Mouse (Mus musculus): Measurements from ENCODE around the gene Tmem209. TPM values are rescaled to one million over a fixed set of nuclear protein-coding genes. Genes with fewer than 3 reads are reported as not detected.
A peak's percentile ranks its signal among the peaks of the same experiment; 100 is the strongest.

Tmem209 gene
- polyA plus RNA-seq, 1 experiment from 2014 or later, result 30.3 TPM

DNA sequence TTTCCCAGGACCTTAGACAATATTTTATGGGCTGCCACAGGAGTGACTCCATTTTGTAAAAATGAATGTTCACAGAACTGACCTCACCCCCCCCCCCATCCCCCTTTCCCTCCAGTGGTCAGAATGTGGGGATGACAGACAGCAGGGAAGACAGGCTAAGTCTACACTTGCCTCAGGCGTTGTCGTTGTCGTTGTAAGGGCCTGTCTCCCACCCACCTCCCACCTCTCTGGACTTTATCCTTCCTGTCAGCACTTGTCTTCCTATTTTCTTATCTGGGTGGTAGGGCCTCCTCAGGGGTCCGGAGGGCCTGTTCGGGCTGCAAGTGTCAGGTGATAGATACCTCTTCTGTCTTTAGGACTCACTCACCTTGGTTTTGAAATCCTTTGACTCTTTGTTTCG, 32.7 kb upstream of the Tmem209 start:
- Histone ChIP-seq H3K27me3 (ENCODE audit: control insufficient read depth, insufficient read depth, low read depth, low read length) (no peaks in the 10 kb centered on the region), H3K27ac (ENCODE audit: low read length) (no peak overlapping the region), H3K4me2 (ENCODE audit: low read length) (no peak overlapping the region), H3K4me1 (ENCODE audit: control insufficient read depth, insufficient read depth, low read length) (peaks cover 7% of the 10 kb centered on the region), H3K36me3 (ENCODE audit: control insufficient read depth, insufficient read depth, low read length) (no peaks in the 10 kb centered on the region), H3K9ac (ENCODE audit: low read depth, low read length) (no peak overlapping the region), H3K9me3 (replicated peaks; ENCODE audit: control insufficient read depth, low read length, poor library complexity, severe bottlenecking) (no peaks in the 10 kb centered on the region), H3K4me3 (ENCODE audit: low read depth, low read length) (no peak overlapping the region)
- ATAC-seq, result no peak
- 84% methylated on average over 6 of the region's 6 CpGs for WGBS

DNA sequence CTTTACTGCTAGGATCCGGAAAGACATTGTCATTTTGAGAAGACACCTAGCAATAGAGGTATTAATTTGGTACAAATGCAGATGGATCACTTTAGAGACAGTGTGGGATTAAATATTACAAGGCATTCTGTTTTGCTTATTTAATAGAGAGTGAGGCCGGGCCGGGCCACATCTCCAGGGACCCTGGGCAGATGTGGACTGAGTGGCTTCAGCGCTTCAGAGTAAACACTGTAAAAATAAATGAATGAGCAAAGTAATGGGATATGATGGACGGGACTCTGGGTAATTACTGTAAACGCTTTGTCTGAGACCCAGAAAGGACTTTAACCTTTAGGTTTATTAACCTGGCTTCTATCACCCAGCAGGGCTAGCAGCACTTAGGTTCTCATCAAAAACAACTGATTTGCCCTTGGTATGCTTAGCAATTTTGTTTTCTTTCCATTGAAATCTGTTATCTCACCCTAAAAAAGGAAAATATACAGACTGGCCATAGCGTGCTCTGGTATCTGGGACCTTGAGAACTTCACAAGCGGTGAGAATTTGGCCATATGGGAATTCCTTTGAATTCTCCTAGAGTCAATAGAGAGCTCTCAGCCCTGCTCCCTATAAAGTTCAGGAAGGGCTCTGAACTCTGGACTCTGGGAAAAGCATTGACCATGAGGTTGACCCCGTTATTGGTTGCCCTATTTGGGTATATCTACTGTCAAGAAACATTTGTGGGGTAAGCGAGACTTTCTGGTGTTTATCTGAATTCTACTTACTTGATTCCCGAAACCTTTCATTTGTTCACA, 31.6 kb upstream of the Tmem209 start, which contains the start of gene Cpa2:
TSS of gene Cpa2 (plus strand) at position 574 of the 791 bp plus-strand sequence.
- no peaks in the 10 kb centered on the region for H3K9me3 ChIP-seq (replicated peaks; ENCODE audit: control insufficient read depth, low read length, poor library complexity, severe bottlenecking)
- H3K36me3 ChIP-seq (ENCODE audit: control insufficient read depth, insufficient read depth, low read length), result no peaks in the 10 kb centered on the region
- H3K27ac ChIP-seq (ENCODE audit: low read length), result no peak within 1 kb of the TSS
- H3K9ac ChIP-seq (ENCODE audit: low read depth, low read length), result no peak within 1 kb of the TSS
- H3K4me2 ChIP-seq (ENCODE audit: low read length), result no peak within 1 kb of the TSS
- no peak within 1 kb of the TSS for H3K4me3 ChIP-seq (ENCODE audit: low read depth, low read length)
- no peaks in the 10 kb centered on the region for H3K27me3 ChIP-seq (ENCODE audit: control insufficient read depth, insufficient read depth, low read depth, low read length)
- WGBS, result 86% methylated on average over 11 of the region's 11 CpGs
- no peak for ATAC-seq
- H3K4me1 ChIP-seq (ENCODE audit: control insufficient read depth, insufficient read depth, low read length), result no peaks in the 10 kb centered on the region; the same call in none of the 2 replicates

DNA sequence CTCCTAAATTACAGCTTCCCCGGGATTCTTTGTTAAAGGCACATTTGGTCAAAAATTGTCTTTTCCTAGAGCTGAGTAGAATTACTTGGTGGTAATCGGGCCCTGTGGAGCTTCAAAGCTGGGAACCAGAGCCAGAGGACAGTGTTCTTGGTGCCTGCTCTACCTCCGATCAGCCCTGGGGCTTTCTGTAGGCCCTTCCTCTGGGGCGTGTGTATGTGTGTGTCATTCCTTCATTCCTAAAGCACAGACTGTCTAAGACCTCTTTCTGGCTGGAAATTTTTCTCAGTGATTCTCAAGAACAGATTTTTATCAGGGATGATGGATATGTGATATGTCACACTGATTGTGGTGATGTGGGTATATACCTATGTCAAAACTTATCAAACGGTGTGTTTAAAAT, 29.2 kb upstream of the Tmem209 start:
- H3K27me3 ChIP-seq (ENCODE audit: control insufficient read depth, insufficient read depth, low read depth, low read length), result no peaks in the 10 kb centered on the region

DNA sequence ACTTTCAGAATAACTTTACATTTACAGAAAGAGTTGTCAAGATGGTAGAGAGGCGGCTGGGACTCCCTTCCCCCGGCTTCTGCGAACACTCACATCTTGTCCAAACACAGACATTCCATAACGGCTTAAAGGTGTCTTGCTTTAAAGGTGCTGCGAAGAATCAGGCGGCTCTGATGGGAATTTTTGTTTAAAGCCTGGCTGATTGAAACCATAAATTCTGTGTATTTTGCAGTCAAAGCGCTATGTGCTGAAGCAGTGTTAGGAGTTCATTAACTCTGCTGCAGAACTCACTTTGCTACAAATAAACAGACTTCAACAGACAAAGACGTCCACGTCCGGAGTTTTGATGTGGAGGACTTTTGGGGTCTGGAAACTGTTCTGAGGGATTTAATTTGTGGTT, 28.7 kb upstream of the Tmem209 start:
- no peak overlapping the region for H3K27ac ChIP-seq (ENCODE audit: low read length)
- no peaks in the 10 kb centered on the region for H3K27me3 ChIP-seq (ENCODE audit: control insufficient read depth, insufficient read depth, low read depth, low read length)
- no peaks in the 10 kb centered on the region; the same call in 1 of the 2 replicates for H3K4me1 ChIP-seq (ENCODE audit: control insufficient read depth, insufficient read depth, low read length)
- H3K36me3 ChIP-seq (ENCODE audit: control insufficient read depth, insufficient read depth, low read length), result no peaks in the 10 kb centered on the region
- ATAC-seq, result no peak
- no peak overlapping the region for H3K9ac ChIP-seq (ENCODE audit: low read depth, low read length)
- H3K9me3 ChIP-seq (replicated peaks; ENCODE audit: control insufficient read depth, low read length, poor library complexity, severe bottlenecking), result no peaks in the 10 kb centered on the region
- H3K4me3 ChIP-seq (ENCODE audit: low read depth, low read length), result no peak overlapping the region
- 67% methylated on average over 10 of the region's 10 CpGs for WGBS
- H3K4me2 ChIP-seq (ENCODE audit: low read length), result no peak overlapping the region

More for the DNA sequence above, 29.2 kb upstream of the Tmem209 start:
- no peaks in the 10 kb centered on the region; the same call in 1 of the 2 replicates for H3K4me1 ChIP-seq (ENCODE audit: control insufficient read depth, insufficient read depth, low read length)
- WGBS, result 84% methylated on average over 5 of the region's 5 CpGs
- no peaks in the 10 kb centered on the region for H3K9me3 ChIP-seq (replicated peaks; ENCODE audit: control insufficient read depth, low read length, poor library complexity, severe bottlenecking)
- H3K4me2 ChIP-seq (ENCODE audit: low read length), result no peak overlapping the region
- no peaks in the 10 kb centered on the region for H3K36me3 ChIP-seq (ENCODE audit: control insufficient read depth, insufficient read depth, low read length)
- no peak overlapping the region for H3K4me3 ChIP-seq (ENCODE audit: low read depth, low read length)
- no peak for ATAC-seq
- H3K27ac ChIP-seq (ENCODE audit: low read length), result no peak overlapping the region
- H3K9ac ChIP-seq (ENCODE audit: low read depth, low read length), result no peak overlapping the region

DNA sequence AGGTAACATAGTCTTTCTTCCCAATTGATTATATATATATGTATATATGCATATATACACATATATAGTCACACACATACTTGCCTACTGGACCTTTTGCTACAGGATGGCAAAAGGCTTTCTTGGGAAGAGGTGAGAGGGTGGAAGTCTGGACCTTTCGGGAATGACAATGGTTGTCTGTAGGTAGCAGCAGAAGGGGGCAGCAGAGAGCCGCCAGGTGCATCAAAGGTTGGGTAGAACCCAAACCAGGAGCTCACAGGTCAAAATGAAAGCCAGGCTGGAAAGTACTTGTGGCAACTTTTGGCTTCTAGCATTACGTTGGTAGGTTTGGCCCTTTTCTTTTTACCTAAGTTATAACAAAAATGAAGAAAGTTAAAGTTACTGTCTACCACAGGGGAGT, 25.8 kb upstream of the Tmem209 start:
- Histone ChIP-seq H3K4me1 (ENCODE audit: control insufficient read depth, insufficient read depth, low read length) (no peaks in the 10 kb centered on the region), H3K27ac (ENCODE audit: low read length) (no peak overlapping the region), H3K27me3 (ENCODE audit: control insufficient read depth, insufficient read depth, low read depth, low read length) (no peaks in the 10 kb centered on the region), H3K9ac (ENCODE audit: low read depth, low read length) (no peak overlapping the region), H3K4me3 (ENCODE audit: low read depth, low read length) (no peak overlapping the region), H3K4me2 (ENCODE audit: low read length) (no peak overlapping the region), H3K9me3 (replicated peaks; ENCODE audit: control insufficient read depth, low read length, poor library complexity, severe bottlenecking) (no peaks in the 10 kb centered on the region), H3K36me3 (ENCODE audit: control insufficient read depth, insufficient read depth, low read length) (no peaks in the 10 kb centered on the region)
- no peak for ATAC-seq
- WGBS, result 52% methylated on average over 3 of the region's 3 CpGs

DNA sequence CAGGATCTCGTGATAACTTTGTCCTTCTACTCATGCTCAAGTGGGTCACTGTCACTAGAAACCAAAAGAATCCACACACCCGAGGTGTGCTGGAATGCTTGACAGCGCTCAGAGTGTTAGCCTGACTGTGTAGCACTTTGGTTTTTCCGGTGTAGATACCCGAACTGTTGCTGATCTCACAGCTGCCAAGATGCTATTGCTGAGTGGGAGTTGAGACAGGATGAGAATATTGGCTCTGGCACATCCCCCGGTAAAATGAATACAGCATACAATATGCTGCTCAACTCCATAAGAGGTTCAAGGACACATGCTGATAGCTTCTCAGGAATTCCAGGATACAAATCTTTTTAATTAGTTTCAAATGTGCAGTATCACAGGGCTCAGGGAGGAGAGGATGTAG, 19.2 kb upstream of the Tmem209 start:
- Histone ChIP-seq H3K4me2 (ENCODE audit: low read length) (no peak overlapping the region), H3K9me3 (replicated peaks; ENCODE audit: control insufficient read depth, low read length, poor library complexity, severe bottlenecking) (no peaks in the 10 kb centered on the region), H3K4me1 (ENCODE audit: control insufficient read depth, insufficient read depth, low read length) (peaks cover 11% of the 10 kb centered on the region), H3K27me3 (ENCODE audit: control insufficient read depth, insufficient read depth, low read depth, low read length) (no peaks in the 10 kb centered on the region), H3K27ac (ENCODE audit: low read length) (no peak overlapping the region), H3K9ac (ENCODE audit: low read depth, low read length) (no peak overlapping the region), H3K4me3 (ENCODE audit: low read depth, low read length) (no peak overlapping the region), H3K36me3 (ENCODE audit: control insufficient read depth, insufficient read depth, low read length) (no peaks in the 10 kb centered on the region)
- ATAC-seq, result no peak
- WGBS, result 67% methylated on average over 6 of the region's 6 CpGs

DNA sequence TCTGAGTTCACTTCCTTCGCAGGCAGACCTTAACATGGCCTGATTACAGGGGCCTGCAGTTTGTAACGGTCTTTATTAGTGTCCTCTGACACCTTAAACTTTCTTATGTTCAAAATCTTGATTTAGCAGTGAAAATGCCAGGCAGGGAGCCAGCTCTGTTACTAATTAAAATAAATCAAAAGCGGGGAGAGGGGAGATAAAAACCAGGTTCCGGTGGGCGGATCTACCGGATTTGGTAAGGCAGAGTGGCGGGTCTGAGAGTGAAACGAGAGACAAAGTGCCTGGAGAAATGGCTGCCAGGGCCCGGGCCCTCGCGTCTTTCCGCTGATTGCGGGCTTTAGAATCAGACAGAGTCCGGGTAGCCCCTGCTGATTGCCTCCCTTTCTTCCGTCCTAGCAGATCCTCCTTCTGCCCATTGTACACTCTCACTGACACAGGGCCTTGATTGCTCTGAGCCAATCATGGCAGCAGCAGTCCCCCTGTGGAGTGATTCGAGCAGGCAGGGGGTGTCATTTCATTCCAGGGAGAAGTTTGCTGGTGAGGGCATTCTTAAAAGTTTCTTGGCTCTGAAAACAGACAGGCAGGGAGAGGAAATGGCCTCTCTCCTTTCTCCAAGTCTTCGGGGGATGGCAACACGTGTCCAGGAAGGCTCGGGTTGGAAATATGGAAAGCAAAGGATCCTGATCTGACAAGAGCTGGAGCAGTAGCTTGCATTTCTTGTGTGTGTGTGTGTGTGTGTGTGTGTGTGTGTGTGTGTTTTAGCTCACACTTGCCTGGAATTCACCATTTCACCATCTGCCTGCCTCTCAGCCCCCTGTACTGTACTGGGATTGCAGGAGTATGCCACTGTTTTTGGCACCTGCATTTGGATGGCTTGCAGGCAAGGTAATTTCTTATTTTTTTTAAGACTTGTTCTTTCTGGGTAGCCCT, 17.3 kb upstream of the Tmem209 start:
- H3K4me2 ChIP-seq (ENCODE audit: low read length), result peak overlapping the region; percentile 40
- peak overlapping the region; percentile 66 for H3K27ac ChIP-seq (ENCODE audit: low read length)
- peaks cover 11% of the 10 kb centered on the region for H3K4me1 ChIP-seq (ENCODE audit: control insufficient read depth, insufficient read depth, low read length)
- no peak overlapping the region for H3K4me3 ChIP-seq (ENCODE audit: low read depth, low read length)
- H3K9me3 ChIP-seq (replicated peaks; ENCODE audit: control insufficient read depth, low read length, poor library complexity, severe bottlenecking), result no peaks in the 10 kb centered on the region
- 0 out of 2 replicates have a peak overlapping the region, but pooled peaks have one; percentile 23 for H3K9ac ChIP-seq (ENCODE audit: low read depth, low read length)
- no peaks in the 10 kb centered on the region for H3K27me3 ChIP-seq (ENCODE audit: control insufficient read depth, insufficient read depth, low read depth, low read length)
- peak; percentile 60; the same call in 1 of the 2 replicates for ATAC-seq
- H3K36me3 ChIP-seq (ENCODE audit: control insufficient read depth, insufficient read depth, low read length), result no peaks in the 10 kb centered on the region
- WGBS, result 13% methylated on average over 19 of the region's 19 CpGs

DNA sequence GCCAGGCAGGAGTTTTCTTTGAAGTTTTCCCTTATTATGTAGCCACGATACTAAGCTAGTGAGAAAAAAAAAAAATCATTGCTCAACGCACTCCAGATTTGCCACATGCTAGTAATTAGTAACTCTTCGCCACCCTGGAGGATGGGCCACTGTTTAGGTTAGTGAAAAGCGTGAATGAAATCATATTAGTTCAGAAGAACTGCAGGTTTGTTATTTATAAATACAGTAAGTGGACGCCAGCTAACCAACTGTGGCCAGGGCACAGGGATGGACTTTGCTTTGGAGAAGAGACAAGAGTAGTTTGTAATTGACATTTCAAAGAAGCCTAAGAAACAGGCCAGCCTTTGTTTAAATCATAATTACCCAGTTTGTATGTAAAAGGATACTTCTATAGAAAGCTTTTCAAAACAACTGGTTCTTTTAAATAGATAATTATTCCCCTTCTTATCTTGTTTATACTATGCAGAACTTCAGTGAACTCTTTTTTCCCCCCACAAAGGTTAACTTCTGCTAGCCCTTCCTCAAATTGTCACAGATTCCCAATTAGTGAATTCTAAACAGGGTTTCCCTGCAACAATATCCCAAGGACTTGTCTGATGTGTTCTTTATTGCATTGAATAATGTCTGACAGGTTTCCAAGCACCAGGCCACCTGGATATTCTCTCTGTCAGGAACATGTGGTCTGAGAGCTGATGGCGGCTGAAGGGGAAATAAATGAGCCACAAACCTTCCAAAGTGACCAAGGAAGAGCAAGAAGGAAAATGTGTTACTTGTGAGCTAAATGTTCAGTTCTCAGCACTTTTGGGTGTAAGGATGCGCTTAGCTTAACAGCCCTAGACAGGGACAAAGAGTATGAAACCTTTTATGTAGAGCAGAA, 16.1 kb upstream of the Tmem209 start:
- ATAC-seq, result no peak
- no peak overlapping the region for H3K4me3 ChIP-seq (ENCODE audit: low read depth, low read length)
- H3K27me3 ChIP-seq (ENCODE audit: control insufficient read depth, insufficient read depth, low read depth, low read length), result no peaks in the 10 kb centered on the region
- no peaks in the 10 kb centered on the region for H3K36me3 ChIP-seq (ENCODE audit: control insufficient read depth, insufficient read depth, low read length)
- H3K4me1 ChIP-seq (ENCODE audit: control insufficient read depth, insufficient read depth, low read length), result peaks cover 11% of the 10 kb centered on the region
- 50% methylated on average over 7 of the region's 7 CpGs for WGBS
- H3K27ac ChIP-seq (ENCODE audit: low read length), result no peak overlapping the region
- H3K4me2 ChIP-seq (ENCODE audit: low read length), result no peak overlapping the region
- H3K9ac ChIP-seq (ENCODE audit: low read depth, low read length), result no peak overlapping the region
- H3K9me3 ChIP-seq (replicated peaks; ENCODE audit: control insufficient read depth, low read length, poor library complexity, severe bottlenecking), result no peaks in the 10 kb centered on the region
